Mouse (Mus musculus) intestine, embryonic 14.5 days (tissue): ENCODE measurements around the gene Tas2r143. TPM values are rescaled to one million over a fixed set of nuclear protein-coding genes. Genes with fewer than 3 reads are reported as not detected.

Experiments used
- ATAC-seq: fragments of 200-750 bp; cut with Nextera tagmentation; replicated peaks from 2 replicates; pipeline ENCODE4 v1.8.0; 2017; ENCODE audit warnings: low read depth, moderate number of reproducible peaks, moderate TSS enrichment, moderate library complexity; ENCODE audit not compliant: low FRiP score, low TSS enrichment
- DNase-seq: peaks from one replicate; pipeline ENCODE4 v3.0.0-alpha.2; 2018; ENCODE audit warnings: low spot score
- H3K27ac ChIP-seq: fragments of 300-500 bp; sonication (generic); 2 replicates; pipeline ENCODE4 v1.5.1; 2014; ENCODE audit warnings: low read depth, mild to moderate bottlenecking, control low read depth
- H3K27me3 ChIP-seq: fragments of 300-500 bp; sonication (generic); replicated peaks from 2 replicates; pipeline ENCODE4 v1.6.1; 2014; ENCODE audit warnings: low read length, control low read depth; ENCODE audit not compliant: control insufficient read depth, insufficient read depth
- H3K36me3 ChIP-seq: fragments of 300-500 bp; sonication (generic); 2 replicates; pipeline ENCODE4 v1.6.1; 2014; ENCODE audit warnings: low read length, control low read depth; ENCODE audit not compliant: control insufficient read depth, insufficient read depth
- H3K4me1 ChIP-seq: fragments of 300-500 bp; sonication (generic); replicated peaks from 2 replicates; pipeline ENCODE4 v1.6.1; 2014; ENCODE audit warnings: low read length, control low read depth, mixed read lengths; ENCODE audit not compliant: control insufficient read depth, insufficient read depth
- H3K4me2 ChIP-seq: fragments of 300-500 bp; sonication (generic); 2 replicates; pipeline ENCODE4 v1.6.1; 2014; ENCODE audit warnings: low read length
- H3K4me3 ChIP-seq: fragments of 300-500 bp; sonication (generic); 2 replicates; pipeline ENCODE4 v1.5.1; 2014; ENCODE audit warnings: low read depth, low read length, control low read depth, mixed read lengths
- H3K9ac ChIP-seq: fragments of 300-500 bp; sonication (generic); 2 replicates; pipeline ENCODE4 v1.6.1; 2014; ENCODE audit warnings: mild to moderate bottlenecking, low read length
- H3K9me3 ChIP-seq: fragments of 300-500 bp; sonication (generic); 2 replicates; pipeline ENCODE4 v1.6.1; 2016; ENCODE audit warnings: low read length, control low read depth; ENCODE audit not compliant: control insufficient read depth
- WGBS: fragments of 180-500 bp; shearing (Covaris S2); extraction: QIAGEN DNeasy Blood & Tissue Kit; methylation state at CpG from one replicate; pipeline ENCODE4 v1.1.7; 2014; 5-methylcytosine and 5-hydroxymethylcytosine counted together
- polyA plus RNA-seq: library from polyadenylated mRNA; unstranded; fragments of >200 nt; fragmentation: Nextera tagmentation; extraction: Ambion mirVana; gene quantifications from 2 replicates; pipeline ENCODE4 v1.2.1, GENCODE M21; 2014

Gene Tas2r143
- polyA plus RNA-seq, 1 experiment from 2014 or later, result not detected

- no peak for DNase-seq
- H3K4me2 ChIP-seq, result no peak overlapping the region
- no peaks in the 10 kb centered on the region for H3K27me3 ChIP-seq
- H3K36me3 ChIP-seq, result no peaks in the 10 kb centered on the region
- H3K4me3 ChIP-seq, result no peak overlapping the region
- H3K9me3 ChIP-seq, result no peaks in the 10 kb centered on the region
- H3K9ac ChIP-seq, result no peak overlapping the region
- H3K27ac ChIP-seq, result no peak overlapping the region
- H3K4me1 ChIP-seq, result peaks cover 6% of the 10 kb centered on the region; the same call in 1 of the 2 replicates
- ATAC-seq, result no peak
- 20% methylated on average over 8 of the region's 8 CpGs for WGBS
Measured at GRCm38 (mm10) chr6:42380416-42381144, 19.5 kb upstream of the Tas2r143 start.

GRCm38 (mm10) chr6:42381221-42381620 lies 18.8 kb upstream of the Tas2r143 start:
- Histone ChIP-seq H3K27ac (no peak overlapping the region), H3K36me3 (no peaks in the 10 kb centered on the region), H3K4me2 (no peak overlapping the region), H3K4me1 (peaks cover 6% of the 10 kb centered on the region; the same call in 1 of the 2 replicates), H3K27me3 (no peaks in the 10 kb centered on the region), H3K9ac (no peak overlapping the region), H3K9me3 (no peaks in the 10 kb centered on the region), H3K4me3 (no peak overlapping the region)
- WGBS, result 70% methylated on average over 2 of the region's 2 CpGs
- ATAC-seq (no peak), DNase-seq (no peak)

- ATAC-seq (no peak), DNase-seq (no peak)
- H3K27me3 ChIP-seq, result no peaks in the 10 kb centered on the region
- 38% methylated on average over 9 of the region's 9 CpGs for WGBS
- H3K4me1 ChIP-seq, result peaks cover 6% of the 10 kb centered on the region; the same call in 1 of the 2 replicates
- H3K9me3 ChIP-seq, result no peaks in the 10 kb centered on the region
- peak overlapping the region; percentile 18; the same call in 1 of the 2 replicates for H3K4me2 ChIP-seq
- no peak overlapping the region for H3K9ac ChIP-seq
- no peak overlapping the region for H3K4me3 ChIP-seq
- no peaks in the 10 kb centered on the region for H3K36me3 ChIP-seq
- no peak overlapping the region for H3K27ac ChIP-seq
Measured at GRCm38 (mm10) chr6:42381916-42382381, 18.1 kb upstream of the Tas2r143 start.

GRCm38 (mm10) chr6:42383360-42383759 lies 16.7 kb upstream of the Tas2r143 start:
- peaks cover 6% of the 10 kb centered on the region; the same call in 1 of the 2 replicates for H3K4me1 ChIP-seq
- WGBS, result 90% methylated on average over 5 of the region's 5 CpGs
- no peaks in the 10 kb centered on the region for H3K9me3 ChIP-seq
- H3K4me3 ChIP-seq, result no peak overlapping the region
- DNase-seq, result no peak
- no peak for ATAC-seq
- no peak overlapping the region for H3K27ac ChIP-seq
- no peaks in the 10 kb centered on the region for H3K36me3 ChIP-seq
- H3K27me3 ChIP-seq, result no peaks in the 10 kb centered on the region
- no peak overlapping the region for H3K9ac ChIP-seq
- H3K4me2 ChIP-seq, result no peak overlapping the region

GRCm38 (mm10) chr6:42385635-42386034 lies 14.4 kb upstream of the Tas2r143 start:
- whole genome bisulfite sequencing, result 59% methylated on average over 4 of the region's 4 CpGs
- DNase-seq (no peak), ATAC-seq (no peak)
- H3K27me3 ChIP-seq, result no peaks in the 10 kb centered on the region
- H3K9me3 ChIP-seq, result no peaks in the 10 kb centered on the region
- H3K4me1 ChIP-seq, result peaks cover 6% of the 10 kb centered on the region; the same call in 1 of the 2 replicates
- no peaks in the 10 kb centered on the region for H3K36me3 ChIP-seq
- H3K9ac ChIP-seq, result no peak overlapping the region
- no peak overlapping the region for H3K4me2 ChIP-seq
- H3K27ac ChIP-seq, result no peak overlapping the region
- H3K4me3 ChIP-seq, result no peak overlapping the region

DNA sequence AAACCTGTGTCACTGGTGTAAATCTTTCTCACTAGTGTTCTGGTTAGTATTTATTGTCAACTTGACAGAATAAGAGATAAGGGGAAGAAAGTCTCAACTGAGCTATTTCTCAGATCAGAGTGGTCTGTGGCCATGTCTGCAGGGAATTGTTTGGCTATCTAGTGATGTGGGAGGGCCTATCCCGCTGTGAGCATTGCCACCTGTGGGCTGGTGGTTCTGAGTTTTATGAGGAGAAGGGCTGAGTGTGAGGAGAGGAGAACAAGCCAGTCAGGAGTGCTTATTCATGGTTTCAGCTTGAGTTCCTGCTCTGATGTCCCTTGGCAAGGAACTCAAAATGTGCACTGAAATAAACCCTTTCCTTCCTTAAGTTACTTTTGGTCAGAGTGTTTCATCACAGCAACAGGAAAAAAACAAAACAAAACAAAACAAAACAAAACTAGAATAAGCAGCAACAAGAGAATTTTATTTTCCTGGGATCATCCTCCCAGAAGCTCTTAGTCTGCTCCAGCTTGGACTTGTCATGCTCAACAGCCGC lies 8.2 kb upstream of the Tas2r143 start:
- no peak for ATAC-seq
- no peak overlapping the region for H3K27ac ChIP-seq

GRCm38 (mm10) chr6:42395960-42396809 lies 3.9 kb upstream of the Tas2r143 start:
- Histone ChIP-seq H3K9me3 (no peaks in the 10 kb centered on the region), H3K4me1 (peaks cover 12% of the 10 kb centered on the region), H3K9ac (no peak overlapping the region), H3K27ac (peak overlapping the region; percentile 55; the same call in 1 of the 2 replicates), H3K4me2 (no peak overlapping the region), H3K36me3 (no peaks in the 10 kb centered on the region), H3K4me3 (no peak overlapping the region), H3K27me3 (no peaks in the 10 kb centered on the region)
- 48% methylated on average over 9 of the region's 9 CpGs for WGBS
- no peak; the same call in 1 of the 2 replicates for ATAC-seq
- DNase-seq, result peak; percentile 66

More for the DNA sequence above, 8.2 kb upstream of the Tas2r143 start:
- Histone ChIP-seq H3K9me3 (no peaks in the 10 kb centered on the region), H3K27me3 (no peaks in the 10 kb centered on the region), H3K4me3 (no peak overlapping the region), H3K36me3 (no peaks in the 10 kb centered on the region), H3K9ac (no peak overlapping the region), H3K4me1 (peaks cover 8% of the 10 kb centered on the region), H3K4me2 (no peak overlapping the region)
- WGBS, result 19% methylated on average over 2 of the region's 2 CpGs
- DNase-seq, result no peak

DNA sequence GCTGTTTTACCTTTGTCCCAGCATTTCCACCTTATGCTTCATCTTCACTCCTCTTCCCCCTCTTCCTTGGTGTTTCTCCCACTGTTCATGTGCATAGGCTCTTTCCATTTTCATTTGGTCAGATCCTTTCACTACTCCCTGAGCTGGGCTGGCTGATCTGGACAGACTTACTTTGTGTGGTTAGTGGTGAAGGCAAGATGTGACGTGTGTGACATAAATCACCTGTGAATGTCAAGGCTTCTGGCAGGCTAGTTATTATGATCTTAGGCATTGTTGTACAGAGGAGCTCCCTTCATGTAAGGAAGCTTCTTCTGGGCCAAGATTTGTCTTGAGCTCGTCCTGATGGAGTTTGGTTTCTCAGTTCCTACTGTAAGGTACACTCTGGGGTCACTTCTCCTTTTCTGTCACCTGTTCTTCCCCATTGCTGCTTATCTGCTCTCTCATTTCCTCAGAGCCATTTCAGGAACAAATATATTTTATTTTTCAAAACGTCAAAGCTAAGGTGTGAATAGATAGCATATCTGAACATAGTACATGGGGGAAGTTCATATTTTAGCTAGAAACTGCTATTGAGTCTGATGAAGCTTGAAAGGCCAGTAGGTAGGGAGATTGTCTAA lies 2.9 kb upstream of the Tas2r143 start:
- Histone ChIP-seq H3K9me3 (no peaks in the 10 kb centered on the region), H3K27ac (no peak overlapping the region), H3K4me1 (peaks cover 8% of the 10 kb centered on the region; the same call in 1 of the 2 replicates), H3K9ac (no peak overlapping the region), H3K4me2 (no peak overlapping the region), H3K27me3 (no peaks in the 10 kb centered on the region), H3K36me3 (no peaks in the 10 kb centered on the region), H3K4me3 (no peak overlapping the region)
- no peak for DNase-seq
- ATAC-seq, result no peak
- 65% methylated on average over 3 of the region's 3 CpGs for WGBS
